Mouse (Mus musculus) thymus, postnatal 14 days (tissue): ENCODE measurements around the gene Sbno2.

Experiments
- DNase-seq: peaks from one replicate; pipeline ENCODE4 v3.0.0; 2021

Sbno2 gene

GRCm38 (mm10) chr10:80033511-80034391 is 71.6 kb downstream of the Sbno2 start:
- DNase-seq = peak; percentile 53

- no peak for DNase-seq
Observed at GRCm38 (mm10) chr10:80032799-80033480, 72.4 kb downstream of the Sbno2 start.

GRCm38 (mm10) chr10:80030736-80031135 is 74.6 kb downstream of the Sbno2 start:
- DNase-seq = no peak

- DNase-seq = no peak
Observed at GRCm38 (mm10) chr10:80030191-80030590, 75.2 kb downstream of the Sbno2 start.

GRCm38 (mm10) chr10:80028521-80028846 is 76.9 kb downstream of the Sbno2 start:
- no peak for DNase-seq

GRCm38 (mm10) chr10:80027681-80028520 is 77.5 kb downstream of the Sbno2 start:
- peak; percentile 33 for DNase-seq

GRCm38 (mm10) chr10:80025889-80026288 is 79.5 kb downstream of the Sbno2 start:
- peak; percentile 65 for DNase-seq

GRCm38 (mm10) chr10:80025463-80025862 is 79.9 kb downstream of the Sbno2 start:
- DNase-seq = no peak

- DNase-seq = peak; percentile 58
Observed at GRCm38 (mm10) chr10:80025044-80025347, 80.4 kb downstream of the Sbno2 start.

- DNase-seq = peak; percentile 88
Observed at GRCm38 (mm10) chr10:80024229-80025043, 80.9 kb downstream of the Sbno2 start.

- DNase-seq = no peak
Observed at GRCm38 (mm10) chr10:80023758-80024157, 81.6 kb downstream of the Sbno2 start.

GRCm38 (mm10) chr10:80022806-80023205 is 82.6 kb downstream of the Sbno2 start:
- peak; percentile 37 for DNase-seq

- peak; percentile 69 for DNase-seq
Observed at GRCm38 (mm10) chr10:80022164-80022563, 83.2 kb downstream of the Sbno2 start.

GRCm38 (mm10) chr10:80021320-80021641 is 84.1 kb downstream of the Sbno2 start:
- no peak for DNase-seq

- peak; percentile 28 for DNase-seq
Observed at GRCm38 (mm10) chr10:80020603-80021319, 84.6 kb downstream of the Sbno2 start.

- DNase-seq = no peak
Observed at GRCm38 (mm10) chr10:80020191-80020590, 85.2 kb downstream of the Sbno2 start.

GRCm38 (mm10) chr10:80019471-80020131 is 85.8 kb downstream of the Sbno2 start:
- peak; percentile 28 for DNase-seq

- peak; percentile 74 for DNase-seq
Observed at GRCm38 (mm10) chr10:80018739-80019297, 86.6 kb downstream of the Sbno2 start.

- DNase-seq = peak; percentile 76
Observed at GRCm38 (mm10) chr10:80017771-80018170, 87.6 kb downstream of the Sbno2 start.

GRCm38 (mm10) chr10:80017361-80017760 is 88.0 kb downstream of the Sbno2 start:
- peak; percentile 98 for DNase-seq

- no peak for DNase-seq
Observed at GRCm38 (mm10) chr10:80016931-80017330, 88.4 kb downstream of the Sbno2 start.
